ENCODE assay signal across 9 mouse cellular contexts in genomic region chr11:78182450-78182849, GRCm38 (mm10). TPM values are rescaled to one million over a fixed set of nuclear protein-coding genes. Genes with fewer than 3 reads are reported as not detected.
DNase-seq lines count a peak whose midpoint lies in the region; ATAC-seq lines count a peak whose summit lies in the region.
"Had no signal": no experiment of that assay in that cellular context is flagged by ENCODE, and none has a peak within 500 bp of the region (broad histone marks: within the 10 kb centered on the region; RNA-seq: fewer than 3 reads in every experiment).

No protein-coding gene starts in this region.

- H3K4me3 ChIP-seq in neural tube, embryonic 11.5 days (ENCODE audit: low read depth, low read length), result peak overlapping the region; percentile 85
- H3K4me3 ChIP-seq in forebrain, embryonic 11.5 days (ENCODE audit: low read depth, low read length), result peak overlapping the region; percentile 92
- H3K4me3 ChIP-seq in limb, embryonic 13.5 days, result peak overlapping the region; percentile 77
- peak overlapping the region; percentile 98 for H3K4me3 ChIP-seq in stomach, embryonic 14.5 days (ENCODE audit: low read depth, low read length)

- peaks cover 7% of the 10 kb centered on the region; the same call in 1 of the 2 replicates for H3K36me3 ChIP-seq in neural tube, embryonic 11.5 days (ENCODE audit: control insufficient read depth, insufficient read depth, low read length)
- peaks cover 4% of the 10 kb centered on the region for H3K36me3 ChIP-seq in forebrain, embryonic 11.5 days (ENCODE audit: control insufficient read depth, insufficient read depth, low read length)
- peaks cover 34% of the 10 kb centered on the region for H3K36me3 ChIP-seq in limb, embryonic 13.5 days
- H3K36me3 ChIP-seq in stomach, embryonic 14.5 days (ENCODE audit: control insufficient read depth, insufficient read depth, low read length), result peaks cover 23% of the 10 kb centered on the region

- no peaks in the 10 kb centered on the region for H3K27me3 ChIP-seq in neural tube, embryonic 11.5 days (ENCODE audit: control insufficient read depth, insufficient read depth, low read length)
- no peaks in the 10 kb centered on the region for H3K27me3 ChIP-seq in forebrain, embryonic 11.5 days (ENCODE audit: control insufficient read depth, insufficient read depth, low read length)
- H3K27me3 ChIP-seq in limb, embryonic 13.5 days, result no peaks in the 10 kb centered on the region
- no peaks in the 10 kb centered on the region for H3K27me3 ChIP-seq in stomach, embryonic 14.5 days (ENCODE audit: control insufficient read depth, insufficient read depth, low read length)

- ATAC-seq in neural tube, embryonic 11.5 days (ENCODE audit: insufficient read depth, low FRiP score, low TSS enrichment), result no peak
- no peak for ATAC-seq in forebrain, embryonic 11.5 days (replicated peaks; ENCODE audit: low FRiP score)
- ATAC-seq in limb, embryonic 13.5 days (ENCODE audit: low FRiP score, low read depth), result no peak
- ATAC-seq in stomach, embryonic 14.5 days (ENCODE audit: insufficient number of reproducible peaks, insufficient read depth, low FRiP score, low read depth), result no peak
- no peak for ATAC-seq in megakaryocyte progenitor cell, adult 5-6 weeks (replicated peaks; ENCODE audit: poor library complexity)

- H3K9ac ChIP-seq in neural tube, embryonic 11.5 days (ENCODE audit: low read length), result peak overlapping the region; percentile 87
- peak overlapping the region; percentile 96 for H3K9ac ChIP-seq in forebrain, embryonic 11.5 days (ENCODE audit: low read length)
- peak overlapping the region; percentile 95 for H3K9ac ChIP-seq in limb, embryonic 13.5 days
- peak overlapping the region; percentile 94 for H3K9ac ChIP-seq in stomach, embryonic 14.5 days (replicated peaks; ENCODE audit: low read depth, low read length)

- 8% methylated on average over 7 of the region's 7 CpGs for WGBS in neural tube, embryonic 11.5 days
- WGBS in forebrain, embryonic 11.5 days, result 12% methylated on average over 7 of the region's 7 CpGs
- 8% methylated on average over 7 of the region's 7 CpGs for WGBS in limb, embryonic 13.5 days
- 4% methylated on average over 7 of the region's 7 CpGs for WGBS in stomach, embryonic 14.5 days

- no peak overlapping the region for H3K27ac ChIP-seq in neural tube, embryonic 11.5 days (ENCODE audit: low read depth, low read length)
- no peak overlapping the region for H3K27ac ChIP-seq in forebrain, embryonic 11.5 days (ENCODE audit: low read depth, low read length)
- H3K27ac ChIP-seq in limb, embryonic 13.5 days, result peak overlapping the region; percentile 93; the same call in 1 of the 2 replicates
- peak overlapping the region; percentile 15; the same call in 1 of the 2 replicates for H3K27ac ChIP-seq in stomach, embryonic 14.5 days (ENCODE audit: low read length)

- no peaks in the 10 kb centered on the region for H3K9me3 ChIP-seq in neural tube, embryonic 11.5 days (ENCODE audit: control insufficient read depth, low read length)
- H3K9me3 ChIP-seq in forebrain, embryonic 11.5 days (ENCODE audit: control insufficient read depth, low read length), result no peaks in the 10 kb centered on the region
- H3K9me3 ChIP-seq in limb, embryonic 13.5 days, result no peaks in the 10 kb centered on the region
- no peaks in the 10 kb centered on the region for H3K9me3 ChIP-seq in stomach, embryonic 14.5 days (ENCODE audit: control insufficient read depth, low read depth, low read length)

- no peak for DNase-seq in neural tube, embryonic 11.5 days (ENCODE audit: low spot score)
- no peak for DNase-seq in neural tube, embryonic 10.5 days (ENCODE audit: extremely low spot score, low spot score)
- no peak for DNase-seq in forebrain, embryonic 11.5 days (ENCODE audit: low spot score)
- DNase-seq in urinary bladder, postnatal 36 days (ENCODE audit: low spot score in 2 of 2), result no peak
- no peak for DNase-seq in thymus, postnatal 14 days
- DNase-seq: lung, adult 18-20 months had no signal

- H3K4me2 ChIP-seq in neural tube, embryonic 11.5 days (ENCODE audit: low read depth), result peak overlapping the region; percentile 61
- H3K4me2 ChIP-seq in forebrain, embryonic 11.5 days (ENCODE audit: low read depth, low read length, severe bottlenecking), result peak overlapping the region; percentile 70
- H3K4me2 ChIP-seq in limb, embryonic 13.5 days (replicated peaks), result peak overlapping the region; percentile 82
- peak overlapping the region; percentile 75 for H3K4me2 ChIP-seq in stomach, embryonic 14.5 days (replicated peaks; ENCODE audit: low read depth, low read length)

- H3K4me1 ChIP-seq in neural tube, embryonic 11.5 days (ENCODE audit: control insufficient read depth, insufficient read depth, low read length), result peaks cover 22% of the 10 kb centered on the region
- peaks cover 21% of the 10 kb centered on the region for H3K4me1 ChIP-seq in forebrain, embryonic 11.5 days (replicated peaks; ENCODE audit: control insufficient read depth, insufficient read depth, low read length)
- H3K4me1 ChIP-seq in limb, embryonic 13.5 days, result peaks cover 51% of the 10 kb centered on the region
- peaks cover 32% of the 10 kb centered on the region for H3K4me1 ChIP-seq in stomach, embryonic 14.5 days (ENCODE audit: control insufficient read depth, insufficient read depth, low read length)

RNA-seq across cellular contexts. Expression of gene Rpl23a, which starts 0.9 kb away (rescaled TPM):
- 1,230 and 1,275 TPM in 2 replicates for polyA plus RNA-seq in neural tube, embryonic 11.5 days (2014; fragmentation: Nextera tagmentation; extraction: Ambion mirVana)
- 1,094 and 1,161 TPM in 2 replicates for polyA plus RNA-seq in forebrain, embryonic 11.5 days (2014; fragmentation: Nextera tagmentation; extraction: Ambion mirVana)
- polyA plus RNA-seq in limb, embryonic 13.5 days (2015; fragmentation: Nextera tagmentation; extraction: Ambion mirVana), result 1,373 and 1,384 TPM in 2 replicates
- 1,708 and 1,741 TPM in 2 replicates for polyA plus RNA-seq in stomach, embryonic 14.5 days (2014; fragmentation: Nextera tagmentation; extraction: Ambion mirVana)
- total RNA-seq in megakaryocyte progenitor cell, adult 5-6 weeks (2015), result 3,991 and 4,341 TPM in 2 replicates
- total RNA-seq in megakaryocyte progenitor cell, adult 5-6 weeks (2017), result 2,958 and 3,443 TPM in 2 replicates

RNA-seq across cellular contexts. Expression of gene Rab34, which starts 5.8 kb away (rescaled TPM):
- 75.3 and 82.7 TPM in 2 replicates for polyA plus RNA-seq in neural tube, embryonic 11.5 days (2014; fragmentation: Nextera tagmentation; extraction: Ambion mirVana)
- 54.7 and 58.8 TPM in 2 replicates for polyA plus RNA-seq in forebrain, embryonic 11.5 days (2014; fragmentation: Nextera tagmentation; extraction: Ambion mirVana)
- polyA plus RNA-seq in limb, embryonic 13.5 days (2015; fragmentation: Nextera tagmentation; extraction: Ambion mirVana), result 171 and 185 TPM in 2 replicates
- polyA plus RNA-seq in stomach, embryonic 14.5 days (2014; fragmentation: Nextera tagmentation; extraction: Ambion mirVana), result 156 and 171 TPM in 2 replicates
- total RNA-seq in megakaryocyte progenitor cell, adult 5-6 weeks (2015), result 1.3 and 1.5 TPM in 2 replicates
- total RNA-seq in megakaryocyte progenitor cell, adult 5-6 weeks (2017), result 1.3 and 2.4 TPM in 2 replicates

RNA-seq across cellular contexts. Expression of gene Tlcd1, which starts 5.9 kb away (rescaled TPM):
- polyA plus RNA-seq in neural tube, embryonic 11.5 days (2014; fragmentation: Nextera tagmentation; extraction: Ambion mirVana), result 9.1 and 9.9 TPM in 2 replicates
- 7.1 and 9.9 TPM in 2 replicates for polyA plus RNA-seq in forebrain, embryonic 11.5 days (2014; fragmentation: Nextera tagmentation; extraction: Ambion mirVana)
- polyA plus RNA-seq in limb, embryonic 13.5 days (2015; fragmentation: Nextera tagmentation; extraction: Ambion mirVana), result 13.5 and 14.1 TPM in 2 replicates
- 27.1 and 28.0 TPM in 2 replicates for polyA plus RNA-seq in stomach, embryonic 14.5 days (2014; fragmentation: Nextera tagmentation; extraction: Ambion mirVana)
- 4.0 and 6.3 TPM in 2 replicates for total RNA-seq in megakaryocyte progenitor cell, adult 5-6 weeks (2015)
- total RNA-seq in megakaryocyte progenitor cell, adult 5-6 weeks (2017), result 3.5 TPM in 2 replicates

RNA-seq across cellular contexts. Expression of gene Nek8, which starts 6.0 kb away (rescaled TPM):
- 6.6 and 7.8 TPM in 2 replicates for polyA plus RNA-seq in neural tube, embryonic 11.5 days (2014; fragmentation: Nextera tagmentation; extraction: Ambion mirVana)
- 7.6 and 9.6 TPM in 2 replicates for polyA plus RNA-seq in forebrain, embryonic 11.5 days (2014; fragmentation: Nextera tagmentation; extraction: Ambion mirVana)
- polyA plus RNA-seq in limb, embryonic 13.5 days (2015; fragmentation: Nextera tagmentation; extraction: Ambion mirVana), result 20.1 and 20.7 TPM in 2 replicates
- 16.0 and 17.4 TPM in 2 replicates for polyA plus RNA-seq in stomach, embryonic 14.5 days (2014; fragmentation: Nextera tagmentation; extraction: Ambion mirVana)
- total RNA-seq in megakaryocyte progenitor cell, adult 5-6 weeks (2015), result 4.4 and 7.8 TPM in 2 replicates
- total RNA-seq in megakaryocyte progenitor cell, adult 5-6 weeks (2017), result 3.4 and 6.0 TPM in 2 replicates

RNA-seq across cellular contexts. Expression of gene Proca1, which starts 10.7 kb away (rescaled TPM):
- polyA plus RNA-seq in neural tube, embryonic 11.5 days (2014; fragmentation: Nextera tagmentation; extraction: Ambion mirVana), result 0.49 and 1.3 TPM in 2 replicates
- 1.4 and 1.6 TPM in 2 replicates for polyA plus RNA-seq in forebrain, embryonic 11.5 days (2014; fragmentation: Nextera tagmentation; extraction: Ambion mirVana)
- polyA plus RNA-seq in limb, embryonic 13.5 days (2015; fragmentation: Nextera tagmentation; extraction: Ambion mirVana), result 2.7 and 3.0 TPM in 2 replicates
- 2.7 and 3.3 TPM in 2 replicates for polyA plus RNA-seq in stomach, embryonic 14.5 days (2014; fragmentation: Nextera tagmentation; extraction: Ambion mirVana)
- 0.10 and 0.15 TPM in 2 replicates for total RNA-seq in megakaryocyte progenitor cell, adult 5-6 weeks (2015)
- total RNA-seq in megakaryocyte progenitor cell, adult 5-6 weeks (2017), result not detected in 2 replicates

Comparison
In these comparisons a context has a peak if more than half of its experiments do, and no peak if none do; other contexts are left out.
1. H3K27ac ChIP-seq: peak in limb, embryonic 13.5 days (single experiment) and stomach, embryonic 14.5 days (single experiment); none in neural tube, embryonic 11.5 days (single experiment) and forebrain, embryonic 11.5 days (single experiment).
2. Peak in every context shown above with its lines, with median percentiles within 50 percentile points of each other: H3K4me2 ChIP-seq, H3K4me3 ChIP-seq and H3K9ac ChIP-seq.